ENCODE assay signal across 8 mouse cellular contexts in genomic region chr12:64967470-64967869, GRCm38 (mm10). TPM values are rescaled to one million over a fixed set of nuclear protein-coding genes. Genes with fewer than 3 reads are reported as not detected.
DNase-seq lines count a peak whose midpoint lies in the region; ATAC-seq lines count a peak whose summit lies in the region.

No protein-coding gene starts in this region.

- DNase-seq in right cerebral cortex, postnatal 10 days (ENCODE audit: low spot score in 2 of 2): peak; percentile 30 to 39
- DNase-seq in right cerebral cortex, postnatal 14 days: no peak
- peak; percentile 12 for DNase-seq in cerebellum, adult 9-11 months
- DNase-seq in kidney, postnatal 14 days: peak; percentile 19
- DNase-seq in midbrain, embryonic 10.5 days (ENCODE audit: low spot score): peak; percentile 26
- DNase-seq in ovary, postnatal 14 days (ENCODE audit: low spot score): no peak
- DNase-seq in spleen, postnatal 4 days (ENCODE audit: low spot score in 2 of 2): no peak

- H3K4me1 ChIP-seq in heart, embryonic 13.5 days: peaks cover 62% of the 10 kb centered on the region
- peaks cover 57% of the 10 kb centered on the region for H3K4me1 ChIP-seq in midbrain, embryonic 10.5 days

- H3K27me3 ChIP-seq in heart, embryonic 13.5 days (replicated peaks): no peaks in the 10 kb centered on the region
- H3K27me3 ChIP-seq in midbrain, embryonic 10.5 days (ENCODE audit: low read depth, poor library complexity, severe bottlenecking): no peaks in the 10 kb centered on the region

- H3K4me3 ChIP-seq in heart, embryonic 13.5 days: peak overlapping the region; percentile 96
- peak overlapping the region; percentile 91 for H3K4me3 ChIP-seq in midbrain, embryonic 10.5 days

- no peak for ATAC-seq in heart, embryonic 13.5 days (ENCODE audit: extremely low read depth, insufficient number of reproducible peaks, low FRiP score, low TSS enrichment)

- WGBS in heart, embryonic 13.5 days: under 1% methylated on average over 9 of the region's 9 CpGs
- WGBS in midbrain, embryonic 10.5 days: 3% methylated on average over 9 of the region's 9 CpGs

- H3K9me3 ChIP-seq in heart, embryonic 13.5 days: no peaks in the 10 kb centered on the region
- no peaks in the 10 kb centered on the region for H3K9me3 ChIP-seq in midbrain, embryonic 10.5 days (replicated peaks)

- H3K9ac ChIP-seq in heart, embryonic 13.5 days: peak overlapping the region; percentile 97

- peaks cover 11% of the 10 kb centered on the region; the same call in 1 of the 2 replicates for H3K36me3 ChIP-seq in heart, embryonic 13.5 days
- H3K36me3 ChIP-seq in midbrain, embryonic 10.5 days: 0 out of 2 replicates have a peak, but pooled peaks cover 12% of the 10 kb centered on the region

- peak overlapping the region; percentile 95 for H3K4me2 ChIP-seq in heart, embryonic 13.5 days

- H3K27ac ChIP-seq in heart, embryonic 13.5 days (replicated peaks): peak overlapping the region; percentile 92
- peak overlapping the region; percentile 92; the same call in 1 of the 2 replicates for H3K27ac ChIP-seq in midbrain, embryonic 10.5 days (replicated peaks)

RNA-seq across cellular contexts. Expression of gene Togaram1, which starts 1.9 kb away (rescaled TPM):
- polyA plus RNA-seq in heart, embryonic 13.5 days (2015; fragmentation: Nextera tagmentation; extraction: Ambion mirVana): 15.3 and 17.2 TPM in 2 replicates
- polyA plus RNA-seq in midbrain, embryonic 10.5 days (2016; fragmentation: Nextera tagmentation; extraction: Ambion mirVana): 25.8 and 28.2 TPM in 2 replicates

RNA-seq across cellular contexts. Expression of gene Klhl28, which starts 2.1 kb away (rescaled TPM):
- 8.7 and 10.1 TPM in 2 replicates for polyA plus RNA-seq in heart, embryonic 13.5 days (2015; fragmentation: Nextera tagmentation; extraction: Ambion mirVana)
- 10.6 and 14.4 TPM in 2 replicates for polyA plus RNA-seq in midbrain, embryonic 10.5 days (2016; fragmentation: Nextera tagmentation; extraction: Ambion mirVana)

RNA-seq across cellular contexts. Expression of gene Gm527, which starts 49.8 kb away (rescaled TPM):
- polyA plus RNA-seq in heart, embryonic 13.5 days (2015; fragmentation: Nextera tagmentation; extraction: Ambion mirVana): 2.3 and 2.5 TPM in 2 replicates
- 2.1 and 2.4 TPM in 2 replicates for polyA plus RNA-seq in midbrain, embryonic 10.5 days (2016; fragmentation: Nextera tagmentation; extraction: Ambion mirVana)

Comparison
In these comparisons a context has a peak if more than half of its experiments do, and no peak if none do; other contexts are left out.
1. DNase-seq: peak in right cerebral cortex, postnatal 10 days (2 of 2), cerebellum, adult 9-11 months (single experiment), kidney, postnatal 14 days (single experiment) and midbrain, embryonic 10.5 days (single experiment); none in right cerebral cortex, postnatal 14 days (single experiment), ovary, postnatal 14 days (single experiment) and spleen, postnatal 4 days (0 of 2).